Mouse (Mus musculus): ENCODE measurements around the gene Xpo6. TPM values are rescaled to one million over a fixed set of nuclear protein-coding genes. Genes with fewer than 3 reads are reported as not detected.
A peak's percentile ranks its signal among the peaks of the same experiment; 100 is the strongest.

Xpo6 gene
- polyA plus RNA-seq, 1 experiment, result 454 TPM

GRCm38 (mm10) chr7:126099163-126099775 is 101.0 kb downstream of the Xpo6 start:
- no peak for DNase-seq
- 95% methylated on average over 7 of the region's 7 CpGs for WGBS
- peaks cover 4% of the 10 kb centered on the region; the same call in 1 of the 2 replicates for H3K4me1 ChIP-seq (replicated peaks; ENCODE audit: control insufficient read depth, insufficient read depth, low read length)
- no peak overlapping the region for H3K4me3 ChIP-seq (ENCODE audit: control insufficient read depth, insufficient read depth, low read length)
- no peak overlapping the region for H3K27ac ChIP-seq (ENCODE audit: control insufficient read depth, insufficient read depth, low read length)
- H3K36me3 ChIP-seq (ENCODE audit: control insufficient read depth, insufficient read depth, low read length), result peaks cover 37% of the 10 kb centered on the region
- no peak for TF ChIP-seq CTCF (IDR thresholded peaks at IDR 0.05; ENCODE audit: borderline replicate concordance, control insufficient read depth, extremely low read depth, insufficient read depth, low read length, poor library complexity)
- TF ChIP-seq POLR2A (IDR thresholded peaks at IDR 0.05; ENCODE audit: control insufficient read depth, extremely low read depth, insufficient read depth, low read length, poor library complexity), result no peak
- no peaks in the 10 kb centered on the region for H3K27me3 ChIP-seq (ENCODE audit: control insufficient read depth, insufficient read depth, low read length)

GRCm38 (mm10) chr7:126097219-126097915 is 102.9 kb downstream of the Xpo6 start:
- Histone ChIP-seq H3K4me1 (replicated peaks; ENCODE audit: control insufficient read depth, insufficient read depth, low read length) (peaks cover 4% of the 10 kb centered on the region; the same call in 1 of the 2 replicates), H3K27ac (ENCODE audit: control insufficient read depth, insufficient read depth, low read length) (no peak overlapping the region), H3K27me3 (ENCODE audit: control insufficient read depth, insufficient read depth, low read length) (no peaks in the 10 kb centered on the region), H3K4me3 (ENCODE audit: control insufficient read depth, insufficient read depth, low read length) (no peak overlapping the region), H3K36me3 (ENCODE audit: control insufficient read depth, insufficient read depth, low read length) (peaks cover 20% of the 10 kb centered on the region)
- no peak for DNase-seq
- TF ChIP-seq POLR2A (IDR thresholded peaks at IDR 0.05; ENCODE audit: control insufficient read depth, extremely low read depth, insufficient read depth, low read length, poor library complexity) (no peak), CTCF (IDR thresholded peaks at IDR 0.05; ENCODE audit: borderline replicate concordance, control insufficient read depth, extremely low read depth, insufficient read depth, low read length, poor library complexity) (no peak)
- WGBS, result 61% methylated on average over 7 of the region's 9 CpGs

GRCm38 (mm10) chr7:126096596-126096995 is 103.7 kb downstream of the Xpo6 start:
- H3K36me3 ChIP-seq (ENCODE audit: control insufficient read depth, insufficient read depth, low read length), result peaks cover 13% of the 10 kb centered on the region
- H3K27me3 ChIP-seq (ENCODE audit: control insufficient read depth, insufficient read depth, low read length), result no peaks in the 10 kb centered on the region
- DNase-seq, result no peak
- WGBS, result 68% methylated on average over 5 of the region's 5 CpGs
- H3K27ac ChIP-seq (ENCODE audit: control insufficient read depth, insufficient read depth, low read length), result no peak overlapping the region
- TF ChIP-seq POLR2A (IDR thresholded peaks at IDR 0.05; ENCODE audit: control insufficient read depth, extremely low read depth, insufficient read depth, low read length, poor library complexity), result no peak
- no peak for TF ChIP-seq CTCF (IDR thresholded peaks at IDR 0.05; ENCODE audit: borderline replicate concordance, control insufficient read depth, extremely low read depth, insufficient read depth, low read length, poor library complexity)
- peaks cover 4% of the 10 kb centered on the region; the same call in 1 of the 2 replicates for H3K4me1 ChIP-seq (replicated peaks; ENCODE audit: control insufficient read depth, insufficient read depth, low read length)
- no peak overlapping the region for H3K4me3 ChIP-seq (ENCODE audit: control insufficient read depth, insufficient read depth, low read length)

GRCm38 (mm10) chr7:126094738-126095137 is 105.6 kb downstream of the Xpo6 start:
- Histone ChIP-seq H3K27me3 (ENCODE audit: control insufficient read depth, insufficient read depth, low read length) (no peaks in the 10 kb centered on the region), H3K36me3 (ENCODE audit: control insufficient read depth, insufficient read depth, low read length) (no peaks in the 10 kb centered on the region; the same call in 1 of the 2 replicates), H3K4me3 (ENCODE audit: control insufficient read depth, insufficient read depth, low read length) (no peak overlapping the region), H3K4me1 (replicated peaks; ENCODE audit: control insufficient read depth, insufficient read depth, low read length) (peaks cover 4% of the 10 kb centered on the region; the same call in 1 of the 2 replicates), H3K27ac (ENCODE audit: control insufficient read depth, insufficient read depth, low read length) (no peak overlapping the region)
- WGBS, result 60% methylated on average over 5 of the region's 5 CpGs
- TF ChIP-seq POLR2A (IDR thresholded peaks at IDR 0.05; ENCODE audit: control insufficient read depth, extremely low read depth, insufficient read depth, low read length, poor library complexity) (no peak), CTCF (IDR thresholded peaks at IDR 0.05; ENCODE audit: borderline replicate concordance, control insufficient read depth, extremely low read depth, insufficient read depth, low read length, poor library complexity) (no peak)
- DNase-seq, result no peak

- Histone ChIP-seq H3K4me3 (ENCODE audit: control insufficient read depth, insufficient read depth, low read length) (no peak overlapping the region), H3K4me1 (replicated peaks; ENCODE audit: control insufficient read depth, insufficient read depth, low read length) (peaks cover 4% of the 10 kb centered on the region; the same call in 1 of the 2 replicates), H3K27me3 (ENCODE audit: control insufficient read depth, insufficient read depth, low read length) (no peaks in the 10 kb centered on the region), H3K27ac (ENCODE audit: control insufficient read depth, insufficient read depth, low read length) (no peak overlapping the region), H3K36me3 (ENCODE audit: control insufficient read depth, insufficient read depth, low read length) (no peaks in the 10 kb centered on the region)
- DNase-seq, result no peak
- WGBS, result 63% methylated on average over 3 of the region's 3 CpGs
- TF ChIP-seq CTCF (IDR thresholded peaks at IDR 0.05; ENCODE audit: borderline replicate concordance, control insufficient read depth, extremely low read depth, insufficient read depth, low read length, poor library complexity) (no peak), POLR2A (IDR thresholded peaks at IDR 0.05; ENCODE audit: control insufficient read depth, extremely low read depth, insufficient read depth, low read length, poor library complexity) (no peak)
These were observed 107.1 kb downstream of the Xpo6 start for GRCm38 (mm10) chr7:126093162-126093561.

- no peaks in the 10 kb centered on the region for H3K4me1 ChIP-seq (replicated peaks; ENCODE audit: control insufficient read depth, insufficient read depth, low read length)
- peak; percentile 57 for DNase-seq
- WGBS, result 14% methylated on average over 6 of the region's 6 CpGs
These were observed 110.5 kb downstream of the Xpo6 start for GRCm38 (mm10) chr7:126089782-126090181.

More at GRCm38 (mm10) chr7:126089782-126090181, 110.5 kb downstream of the Xpo6 start:
- Histone ChIP-seq H3K27ac (ENCODE audit: control insufficient read depth, insufficient read depth, low read length) (no peak overlapping the region), H3K27me3 (ENCODE audit: control insufficient read depth, insufficient read depth, low read length) (no peaks in the 10 kb centered on the region), H3K4me3 (ENCODE audit: control insufficient read depth, insufficient read depth, low read length) (no peak overlapping the region), H3K36me3 (ENCODE audit: control insufficient read depth, insufficient read depth, low read length) (no peaks in the 10 kb centered on the region)
- TF ChIP-seq CTCF (IDR thresholded peaks at IDR 0.05; ENCODE audit: borderline replicate concordance, control insufficient read depth, extremely low read depth, insufficient read depth, low read length, poor library complexity) (0 out of 2 replicates have a peak, but pooled peaks have one; percentile 47), POLR2A (IDR thresholded peaks at IDR 0.05; ENCODE audit: control insufficient read depth, extremely low read depth, insufficient read depth, low read length, poor library complexity) (no peak)
